Mouse (Mus musculus) hindbrain, embryonic 15.5 days (tissue): ENCODE results near the gene Zfp286. TPM values are rescaled to one million over a fixed set of nuclear protein-coding genes. Genes with fewer than 3 reads are reported as not detected.

Experiments
- ATAC-seq: fragments of 200-750 bp; cut with Nextera tagmentation; 2 replicates; pipeline ENCODE4 v1.8.0; 2017; ENCODE audit warnings: low read depth, moderate number of reproducible peaks, moderate TSS enrichment; ENCODE audit not compliant: low FRiP score
- H3K27ac ChIP-seq: fragments of 300-500 bp; sonication (generic); replicated peaks from 2 replicates; pipeline ENCODE4 v1.5.1; 2015; ENCODE audit warnings: mild to moderate bottlenecking, inconsistent platforms
- H3K27me3 ChIP-seq: fragments of 300-500 bp; sonication (generic); 2 replicates; pipeline ENCODE4 v1.6.1; 2015; ENCODE audit warnings: control low read depth, inconsistent platforms
- H3K36me3 ChIP-seq: fragments of 300-500 bp; sonication (generic); 2 replicates; pipeline ENCODE4 v1.6.1; 2015; ENCODE audit warnings: control low read depth, inconsistent platforms
- H3K4me1 ChIP-seq: fragments of 300-500 bp; sonication (generic); replicated peaks from 2 replicates; pipeline ENCODE4 v1.6.1; 2015; ENCODE audit warnings: control low read depth, inconsistent platforms
- H3K4me2 ChIP-seq: fragments of 300-500 bp; sonication (generic); 2 replicates; pipeline ENCODE4 v1.6.1; 2015; ENCODE audit warnings: moderate library complexity, mild to moderate bottlenecking, inconsistent platforms
- H3K4me3 ChIP-seq: fragments of 300-500 bp; sonication (generic); 2 replicates; pipeline ENCODE4 v1.5.1; 2015; ENCODE audit warnings: mild to moderate bottlenecking, inconsistent platforms
- H3K9ac ChIP-seq: fragments of 300-500 bp; sonication (generic); 2 replicates; pipeline ENCODE4 v1.6.1; 2015; ENCODE audit warnings: inconsistent platforms
- H3K9me3 ChIP-seq: fragments of 300-500 bp; sonication (generic); 2 replicates; pipeline ENCODE4 v1.6.1; 2016; ENCODE audit warnings: control low read depth, inconsistent platforms
- WGBS: fragments of 180-500 bp; shearing (Covaris S2); methylation state at CpG from one replicate; pipeline ENCODE4 v1.1.7; 2015; 5-methylcytosine and 5-hydroxymethylcytosine counted together
- polyA plus RNA-seq: library from polyadenylated mRNA; unstranded; fragments of >200 nt; fragmentation: Nextera tagmentation; extraction: Ambion mirVana; gene quantifications from 2 replicates; pipeline ENCODE4 v1.2.1, GENCODE M21; 2015

Gene Zfp286
- polyA plus RNA-seq, 1 experiment from 2014 or later, result 31.0 TPM

DNA sequence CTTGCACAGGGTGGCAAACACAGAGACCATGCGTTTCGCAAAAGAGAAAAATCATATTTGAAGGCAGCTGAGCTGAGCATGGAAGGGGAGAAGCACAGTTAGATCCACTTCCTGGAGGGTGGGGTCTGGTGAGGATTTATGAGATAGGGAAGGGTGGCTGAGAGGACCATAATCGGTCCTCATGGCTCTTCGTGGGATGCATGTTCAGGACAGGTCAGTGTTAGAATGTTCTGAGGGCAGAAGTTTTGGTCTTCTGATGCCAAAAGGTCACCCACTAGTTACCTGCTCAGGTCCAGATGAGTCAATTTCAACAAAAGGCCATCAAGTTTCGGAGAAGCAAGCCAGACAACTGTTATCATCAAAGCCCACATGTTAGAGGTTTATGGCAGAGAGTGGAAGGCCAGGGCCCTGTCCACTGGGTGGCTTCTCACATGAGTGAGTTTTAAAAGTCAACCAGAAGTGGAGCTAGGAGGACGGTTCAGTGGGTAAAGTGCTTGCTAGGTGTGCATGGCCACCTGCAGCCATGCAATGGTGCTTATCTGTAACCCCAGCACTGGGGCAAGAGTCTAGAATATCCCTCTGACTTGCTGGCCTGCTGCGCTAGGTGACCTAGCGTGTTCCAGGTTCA lies 29.9 kb upstream of the Zfp286 start:
- no peaks in the 10 kb centered on the region for H3K36me3 ChIP-seq
- 97% methylated on average over 8 of the region's 8 CpGs for whole genome bisulfite sequencing
- H3K4me1 ChIP-seq, result peaks cover 15% of the 10 kb centered on the region
- no peaks in the 10 kb centered on the region for H3K27me3 ChIP-seq
- ATAC-seq, result no peak
- H3K27ac ChIP-seq, result no peak overlapping the region
- H3K9me3 ChIP-seq, result no peaks in the 10 kb centered on the region
- H3K9ac ChIP-seq, result no peak overlapping the region
- no peak overlapping the region for H3K4me3 ChIP-seq
- no peak overlapping the region for H3K4me2 ChIP-seq

DNA sequence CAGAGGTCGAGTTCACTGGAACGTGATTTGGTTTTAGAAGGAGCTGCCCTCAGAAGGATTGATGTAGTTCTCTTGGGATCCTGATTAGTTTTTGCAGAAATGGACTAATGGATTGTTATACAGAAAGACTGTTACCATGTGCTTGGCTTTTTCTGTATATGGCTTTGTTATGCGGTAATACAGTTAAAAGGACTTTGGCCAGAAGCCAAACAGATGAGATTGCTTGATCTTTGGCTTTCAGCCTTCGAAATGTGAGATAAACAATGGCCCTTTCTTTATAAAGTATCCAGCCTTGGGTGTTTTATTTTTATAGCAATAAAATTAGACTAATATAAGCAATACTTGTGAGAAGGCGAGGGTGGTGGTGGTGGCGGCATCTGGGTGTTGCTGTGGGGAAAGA lies 27.3 kb upstream of the Zfp286 start:
- Histone ChIP-seq H3K36me3 (no peaks in the 10 kb centered on the region), H3K4me1 (peaks cover 15% of the 10 kb centered on the region), H3K27ac (no peak overlapping the region), H3K4me3 (no peak overlapping the region), H3K27me3 (no peaks in the 10 kb centered on the region), H3K4me2 (no peak overlapping the region), H3K9me3 (no peaks in the 10 kb centered on the region), H3K9ac (no peak overlapping the region)
- WGBS, result 64% methylated on average over 6 of the region's 6 CpGs
- ATAC-seq, result no peak

DNA sequence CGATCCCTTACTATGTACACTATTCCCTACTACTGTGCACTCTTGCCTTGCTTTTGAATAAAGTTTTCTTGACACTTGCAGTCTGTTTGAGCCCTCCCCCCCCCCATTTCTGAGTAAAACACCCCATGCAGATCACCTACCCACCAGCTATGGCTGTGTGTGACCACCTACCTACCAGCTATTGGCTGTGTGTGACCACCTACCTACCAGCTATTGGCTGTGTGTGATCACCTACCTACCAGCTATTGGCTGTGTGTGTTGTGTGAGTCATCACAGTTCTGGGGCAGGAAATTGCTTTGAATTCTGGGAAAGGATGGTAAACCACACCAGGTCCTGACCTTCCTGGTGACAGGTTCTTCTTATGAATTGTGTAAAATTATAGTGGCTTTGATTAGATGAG lies 26.2 kb upstream of the Zfp286 start:
- Histone ChIP-seq H3K4me3 (no peak overlapping the region), H3K27me3 (no peaks in the 10 kb centered on the region), H3K4me1 (peaks cover 7% of the 10 kb centered on the region; the same call in 1 of the 2 replicates), H3K9me3 (no peaks in the 10 kb centered on the region), H3K36me3 (no peaks in the 10 kb centered on the region), H3K27ac (no peak overlapping the region), H3K4me2 (no peak overlapping the region), H3K9ac (no peak overlapping the region)
- 97% methylated on average over 1 of the region's 1 CpGs for WGBS
- no peak for ATAC-seq

DNA sequence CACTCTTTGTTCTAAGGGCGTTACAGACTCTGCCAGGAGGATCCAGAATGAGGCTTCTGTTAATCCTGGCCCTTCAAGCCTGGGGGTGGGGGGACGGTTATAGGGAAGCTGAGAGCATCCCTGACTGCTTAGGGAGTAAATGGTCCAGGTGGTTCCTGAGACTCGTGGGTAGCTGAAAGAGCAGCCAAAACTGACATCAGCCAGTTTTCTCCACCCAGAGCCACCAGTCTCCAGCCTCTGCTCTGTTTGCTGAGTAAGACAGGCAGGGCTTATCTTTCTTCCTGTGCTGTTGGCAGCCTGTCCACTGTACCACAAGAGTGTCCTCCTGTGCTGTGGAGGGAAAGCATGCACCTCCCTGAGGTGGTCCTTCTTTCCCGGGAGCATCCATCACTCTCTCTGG lies 25.4 kb upstream of the Zfp286 start:
- Histone ChIP-seq H3K36me3 (no peaks in the 10 kb centered on the region), H3K4me3 (no peak overlapping the region), H3K4me2 (no peak overlapping the region), H3K4me1 (0 out of 2 replicates have a peak, but pooled peaks cover under 1% of the 10 kb centered on the region), H3K9ac (no peak overlapping the region), H3K9me3 (no peaks in the 10 kb centered on the region), H3K27ac (no peak overlapping the region), H3K27me3 (no peaks in the 10 kb centered on the region)
- 70% methylated on average over 4 of the region's 4 CpGs for WGBS
- ATAC-seq, result no peak

DNA sequence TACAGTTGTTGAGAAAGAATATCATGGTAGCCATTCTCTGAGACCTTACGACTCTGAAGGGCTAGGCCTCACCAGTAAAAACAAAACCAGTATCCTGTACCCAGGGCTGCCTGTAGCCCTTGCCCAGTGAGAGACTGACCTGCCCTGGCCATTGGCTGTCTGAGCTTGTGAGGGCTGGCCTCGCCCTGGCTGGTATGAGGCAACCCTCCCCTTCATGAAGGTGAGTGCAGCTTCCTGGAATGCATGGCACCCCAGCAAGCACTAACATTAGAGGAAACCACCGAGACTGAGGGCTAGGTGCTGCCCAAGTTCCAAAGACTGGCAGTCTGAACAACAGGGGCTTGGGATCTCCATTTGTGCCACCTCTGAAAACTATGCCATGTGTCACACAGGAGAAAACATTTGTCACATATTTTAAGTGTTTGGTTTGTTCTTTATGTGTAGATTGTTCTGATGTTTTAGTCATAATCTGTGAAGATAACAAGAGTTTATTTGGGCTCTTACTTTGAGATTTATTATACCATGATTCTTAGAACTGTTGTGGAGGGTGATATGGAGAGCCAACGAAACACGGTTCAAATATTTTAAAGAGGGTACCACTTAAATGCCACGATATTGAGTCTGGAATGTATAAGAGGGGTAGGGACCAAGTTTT lies 24.8 kb upstream of the Zfp286 start:
- no peak for ATAC-seq
- Histone ChIP-seq H3K4me3 (no peak overlapping the region), H3K4me2 (no peak overlapping the region), H3K36me3 (no peaks in the 10 kb centered on the region), H3K27me3 (no peaks in the 10 kb centered on the region), H3K9me3 (no peaks in the 10 kb centered on the region), H3K27ac (no peak overlapping the region), H3K4me1 (no peaks in the 10 kb centered on the region), H3K9ac (no peak overlapping the region)
- 78% methylated on average over 6 of the region's 6 CpGs for WGBS

- H3K4me2 ChIP-seq, result no peak overlapping the region
- H3K9me3 ChIP-seq, result no peaks in the 10 kb centered on the region
- WGBS, result 66% methylated on average over 1 of the region's 1 CpGs
- H3K4me3 ChIP-seq, result no peak overlapping the region
- no peak overlapping the region for H3K27ac ChIP-seq
- H3K27me3 ChIP-seq, result no peaks in the 10 kb centered on the region
- ATAC-seq, result no peak
- no peak overlapping the region for H3K9ac ChIP-seq
- no peaks in the 10 kb centered on the region for H3K36me3 ChIP-seq
- H3K4me1 ChIP-seq, result no peaks in the 10 kb centered on the region
Observed at GRCm38 (mm10) chr11:62813497-62813896, 24.2 kb upstream of the Zfp286 start.

- 87% methylated on average over 6 of the region's 6 CpGs for WGBS
Observed at GRCm38 (mm10) chr11:62812268-62812667, 23.0 kb upstream of the Zfp286 start.

DNA sequence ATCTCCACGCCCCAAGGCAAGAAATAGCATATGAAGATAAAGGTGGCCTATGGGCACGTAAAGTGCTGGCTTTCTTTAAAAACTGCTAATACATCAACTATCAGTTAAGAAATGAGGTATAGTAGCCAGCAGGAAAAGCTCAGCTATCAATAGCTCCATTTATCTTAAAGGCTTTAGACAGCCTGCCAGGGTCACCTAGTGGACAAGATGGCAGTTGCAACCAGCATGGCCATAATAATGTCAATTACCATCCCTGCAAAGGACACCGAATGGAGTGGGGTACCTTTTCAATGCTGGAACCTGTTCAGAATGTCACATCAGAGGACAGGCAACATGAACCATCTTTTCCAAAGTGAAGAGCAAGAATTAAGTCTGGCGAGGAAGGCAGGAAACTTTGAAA lies 19.9 kb upstream of the Zfp286 start:
- H3K27me3 ChIP-seq, result no peaks in the 10 kb centered on the region
- H3K9me3 ChIP-seq, result no peaks in the 10 kb centered on the region
- H3K9ac ChIP-seq, result no peak overlapping the region
- H3K4me2 ChIP-seq, result no peak overlapping the region
- no peaks in the 10 kb centered on the region for H3K4me1 ChIP-seq
- no peak overlapping the region for H3K4me3 ChIP-seq
- H3K36me3 ChIP-seq, result no peaks in the 10 kb centered on the region
- WGBS, result 78% methylated on average over 4 of the region's 4 CpGs
- no peak for ATAC-seq
- no peak overlapping the region for H3K27ac ChIP-seq

More at GRCm38 (mm10) chr11:62812268-62812667, 23.0 kb upstream of the Zfp286 start:
- Histone ChIP-seq H3K4me1 (no peaks in the 10 kb centered on the region), H3K36me3 (no peaks in the 10 kb centered on the region), H3K4me2 (no peak overlapping the region), H3K27ac (no peak overlapping the region), H3K27me3 (no peaks in the 10 kb centered on the region), H3K9me3 (no peaks in the 10 kb centered on the region), H3K9ac (no peak overlapping the region), H3K4me3 (no peak overlapping the region)
- no peak for ATAC-seq

DNA sequence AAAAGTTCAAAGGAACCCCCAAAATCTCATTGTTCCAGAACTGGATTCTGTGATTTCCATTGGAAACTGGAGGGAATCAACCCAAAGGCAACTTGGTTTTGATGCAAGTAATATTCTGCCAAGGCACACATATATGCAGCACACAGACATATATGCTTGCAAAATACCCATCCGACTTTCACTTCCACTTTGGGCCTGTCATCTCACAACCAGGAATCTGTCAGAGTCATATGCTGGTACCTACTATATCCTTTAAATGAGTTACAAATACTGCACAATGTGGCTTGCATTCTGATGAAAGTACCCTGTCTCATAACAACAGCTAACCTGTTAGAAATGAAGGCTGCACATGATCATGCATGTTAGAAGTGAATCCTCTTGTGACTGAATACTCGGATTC lies 18.7 kb upstream of the Zfp286 start:
- no peak for ATAC-seq
- Histone ChIP-seq H3K4me3 (no peak overlapping the region), H3K9ac (no peak overlapping the region), H3K4me2 (no peak overlapping the region), H3K9me3 (no peaks in the 10 kb centered on the region), H3K4me1 (no peaks in the 10 kb centered on the region), H3K27me3 (no peaks in the 10 kb centered on the region), H3K36me3 (no peaks in the 10 kb centered on the region), H3K27ac (no peak overlapping the region)
- 89% methylated on average over 2 of the region's 2 CpGs for WGBS

- 56% methylated on average over 13 of the region's 13 CpGs for WGBS
- no peak for ATAC-seq
Observed at GRCm38 (mm10) chr11:62804119-62804518, 14.9 kb upstream of the Zfp286 start.

GRCm38 (mm10) chr11:62789617-62789936 lies 315 bp upstream of the Zfp286 start:
- H3K36me3 ChIP-seq, result peaks cover 17% of the 10 kb centered on the region
- no peaks in the 10 kb centered on the region for H3K9me3 ChIP-seq
- peak overlapping the region; percentile 51 for H3K4me3 ChIP-seq
- ATAC-seq, result no peak
- H3K27ac ChIP-seq, result peak overlapping the region; percentile 82
- peak overlapping the region; percentile 66 for H3K4me2 ChIP-seq
- peak overlapping the region; percentile 41 for H3K9ac ChIP-seq
- 57% methylated on average over 3 of the region's 3 CpGs for WGBS
- peaks cover 12% of the 10 kb centered on the region for H3K4me1 ChIP-seq
- H3K27me3 ChIP-seq, result no peaks in the 10 kb centered on the region

More at GRCm38 (mm10) chr11:62804119-62804518, 14.9 kb upstream of the Zfp286 start:
- Histone ChIP-seq H3K27ac (no peak overlapping the region), H3K9ac (no peak overlapping the region), H3K27me3 (no peaks in the 10 kb centered on the region), H3K4me2 (no peak overlapping the region), H3K9me3 (no peaks in the 10 kb centered on the region), H3K4me3 (no peak overlapping the region), H3K36me3 (no peaks in the 10 kb centered on the region), H3K4me1 (no peaks in the 10 kb centered on the region)

GRCm38 (mm10) chr11:62776510-62776909 lies 12.8 kb downstream of the Zfp286 start:
- Histone ChIP-seq H3K9me3 (peaks cover 32% of the 10 kb centered on the region), H3K4me1 (no peaks in the 10 kb centered on the region), H3K4me3 (no peak overlapping the region), H3K4me2 (no peak overlapping the region), H3K27ac (no peak overlapping the region), H3K27me3 (no peaks in the 10 kb centered on the region), H3K36me3 (peaks cover 63% of the 10 kb centered on the region), H3K9ac (no peak overlapping the region)
- WGBS, result 97% methylated on average over 7 of the region's 7 CpGs
- ATAC-seq, result no peak
